Mouse (Mus musculus) G1E (cell line): Measurements from ENCODE around the gene Abca17.

Experiments used
- CTCF ChIP-seq: IDR thresholded peaks from 2 replicates; pipeline ENCODE4 v1.5.1; 2012; ENCODE audit warnings: low read depth, low read length, inconsistent platforms, mixed read lengths
- GATA1 ChIP-seq: IDR thresholded peaks from 2 replicates; pipeline ENCODE4 v1.6.1; 2012; ENCODE audit warnings: borderline replicate concordance, low read length, inconsistent platforms, mixed read lengths
- POLR2AphosphoS5 ChIP-seq: IDR thresholded peaks from 2 replicates; pipeline ENCODE4 v1.6.1; 2012; ENCODE audit warnings: low read depth, low read length, inconsistent platforms; ENCODE audit not compliant: insufficient replicate concordance
- TAL1 ChIP-seq: conservative IDR thresholded peaks from 2 replicates; pipeline ENCODE4 v1.6.1; 2012; ENCODE audit warnings: low read depth, low read length, inconsistent platforms, mixed read lengths

DNA sequence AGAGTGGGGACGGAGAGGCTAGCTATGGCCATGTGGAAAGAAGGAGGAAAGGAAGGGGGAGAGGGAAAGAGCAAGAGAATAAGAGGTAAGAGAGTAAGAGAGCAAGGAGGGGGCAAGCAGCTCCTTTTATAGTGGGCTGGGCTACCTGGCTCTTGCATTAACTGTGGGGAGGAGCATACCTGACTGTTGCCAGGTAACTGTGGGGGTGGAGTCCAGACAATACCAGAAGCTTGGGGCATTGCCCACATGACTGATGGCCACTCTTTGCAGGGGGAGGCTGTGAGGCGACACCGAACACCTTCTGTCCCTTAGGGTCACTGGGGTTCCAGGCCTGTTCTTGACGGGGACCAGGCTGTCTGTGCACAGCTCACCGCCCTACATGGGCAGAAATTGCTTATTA is 37.8 kb upstream of the Abca17 start:
- TF ChIP-seq CTCF (no peak), GATA1 (no peak), POLR2AphosphoS5 (no peak), TAL1 (no peak)
